Comparison of ENCODE assay signal across 22 mouse cellular contexts in genomic region chr6:18855323-18855722, GRCm38 (mm10). TPM values are rescaled to one million over a fixed set of nuclear protein-coding genes. Genes with fewer than 3 reads are reported as not detected.
DNase-seq lines count a peak whose midpoint lies in the region; TF ChIP-seq lines count a peak whose summit lies in the region.
"Had no signal": no experiment of that assay in that cellular context is flagged by ENCODE, and none has a peak within 500 bp of the region (broad histone marks: within the 10 kb centered on the region; RNA-seq: fewer than 3 reads in every experiment).

No protein-coding gene starts in this region.

- intact Hi-C loops in left cerebral cortex, postnatal 4 days (cut with DNase I) = no loop called here
- intact Hi-C loops in left cerebral cortex, postnatal 36 days (cut with DNase I) = no loop called here

- no peak for TF ChIP-seq POLR2A in cerebellum, adult 2 months (IDR thresholded peaks at IDR 0.05; ENCODE audit: borderline replicate concordance, insufficient read depth, low read length)

- H3K27me3 ChIP-seq in cerebellum, adult 2 months (ENCODE audit: control insufficient read depth, insufficient read depth, low read length) = no peaks in the 10 kb centered on the region
- H3K27me3 ChIP-seq: embryonic facial prominence, embryonic 13.5 days; forebrain, embryonic 12.5 days; heart, embryonic 13.5 days; hindbrain, embryonic 15.5 days had no signal

- peak; percentile 46 for DNase-seq in left cerebral cortex, adult 11 months (ENCODE audit: low spot score)
- DNase-seq in left cerebral cortex, postnatal 4 days = no peak
- peak; percentile 44 to 51 for DNase-seq in right cerebral cortex, adult 2 months (ENCODE audit: low spot score in 2 of 2)
- no peak for DNase-seq in right cerebral cortex, postnatal 25 days
- peak; percentile 18 to 35 for DNase-seq in left cerebral cortex, postnatal 36 days (ENCODE audit: low spot score in 2 of 2)
- no peak for DNase-seq in cerebellum, adult 2 months
- DNase-seq: adrenal gland, adult 2 months; adrenal gland, postnatal 36 days; cerebellum, adult 11-12 months; cerebellum, adult 9-11 months; cerebellum, postnatal 36 days; forebrain, postnatal 0 days; gastrocnemius, postnatal 36 days; heart, adult 11 months; heart, postnatal 36 days had no signal

- TF ChIP-seq CTCF in cerebellum, adult 2 months (IDR thresholded peaks at IDR 0.05; ENCODE audit: borderline replicate concordance, insufficient read depth, low read depth, low read length) = no peak

- H3K27ac ChIP-seq in cerebellum, adult 2 months (ENCODE audit: insufficient read depth, low read length) = no peak overlapping the region
- H3K27ac ChIP-seq: embryonic facial prominence, embryonic 13.5 days; forebrain, embryonic 12.5 days; heart, embryonic 13.5 days; hindbrain, embryonic 15.5 days had no signal

- no peak overlapping the region for H3K4me3 ChIP-seq in cerebellum, adult 2 months (replicated peaks; ENCODE audit: insufficient read depth, low read depth, low read length)
- H3K4me3 ChIP-seq: embryonic facial prominence, embryonic 13.5 days; forebrain, embryonic 12.5 days; heart, embryonic 13.5 days; hindbrain, embryonic 15.5 days had no signal

- H3K4me1 ChIP-seq in cerebellum, adult 2 months (ENCODE audit: control insufficient read depth, insufficient read depth, low read length) = no peaks in the 10 kb centered on the region
- H3K4me1 ChIP-seq: embryonic facial prominence, embryonic 13.5 days had no signal

RNA-seq across cellular contexts. Expression of gene Lsm8, which starts 6.9 kb away (rescaled TPM):
- total RNA-seq in left cerebral cortex, postnatal 4 days (2021) = 10 to 100 TPM; 40.8 to 46.0 TPM
- 10 to 100 TPM; 29.8 to 31.0 TPM for total RNA-seq in left cerebral cortex, postnatal 36 days (2021)
- 36.6 and 40.1 TPM in 2 replicates for polyA plus RNA-seq in cerebellum, adult 2 months (2012; rRNA removed)

RNA-seq across cellular contexts. Expression of gene Ankrd7, which starts 10.8 kb away (rescaled TPM):
- not detected for total RNA-seq in left cerebral cortex, postnatal 4 days (2021)
- total RNA-seq in left cerebral cortex, postnatal 36 days (2021) = not detected
- 0.17 and 0.23 TPM in 2 replicates for polyA plus RNA-seq in cerebellum, adult 2 months (2012; rRNA removed)
- total RNA-seq: adrenal gland, adult 2 months; adrenal gland, postnatal 36 days; ES-E14; gastrocnemius, adult 8-10 months; gastrocnemius, postnatal 36 days; heart, postnatal 36 days had no signal
- polyA plus RNA-seq: adrenal gland, adult 2 months; forebrain, postnatal 0 days; heart, embryonic 13.5 days; heart, postnatal 0 days had no signal

Comparison
In these comparisons a context has a peak if more than half of its experiments do, and no peak if none do; other contexts are left out.
1. DNase-seq: peak in left cerebral cortex, adult 11 months (single experiment), right cerebral cortex, adult 2 months (2 of 2) and left cerebral cortex, postnatal 36 days (2 of 2); none in left cerebral cortex, postnatal 4 days (single experiment), right cerebral cortex, postnatal 25 days (single experiment) and cerebellum, adult 2 months (0 of 2).